Mouse (Mus musculus) midbrain, embryonic 16.5 days (tissue): Measurements from ENCODE around the gene Rgs5. TPM values are rescaled to one million over a fixed set of nuclear protein-coding genes. Genes with fewer than 3 reads are reported as not detected.

Experiments used
- ATAC-seq: fragments of 200-750 bp; cut with Nextera tagmentation; 2 replicates; pipeline ENCODE4 v1.8.0; 2017; ENCODE audit warnings: moderate TSS enrichment
- H3K27ac ChIP-seq: fragments of 300-500 bp; sonication (generic); 2 replicates; pipeline ENCODE4 v1.5.1; 2014; ENCODE audit warnings: mild to moderate bottlenecking, low read length, mixed read lengths
- H3K27me3 ChIP-seq: fragments of 300-500 bp; sonication (generic); 2 replicates; pipeline ENCODE4 v1.6.1; 2014; ENCODE audit warnings: low read depth, low read length, mixed read lengths; ENCODE audit not compliant: control insufficient read depth, insufficient read depth
- H3K36me3 ChIP-seq: fragments of 300-500 bp; sonication (generic); 2 replicates; pipeline ENCODE4 v1.6.1; 2014; ENCODE audit warnings: mild to moderate bottlenecking, low read length, moderate library complexity, mixed read lengths; ENCODE audit not compliant: control insufficient read depth, insufficient read depth
- H3K4me1 ChIP-seq: fragments of 300-500 bp; sonication (generic); 2 replicates; pipeline ENCODE4 v1.6.1; 2014; ENCODE audit warnings: mild to moderate bottlenecking, low read length, mixed read lengths; ENCODE audit not compliant: control insufficient read depth, insufficient read depth
- H3K4me2 ChIP-seq: fragments of 300-500 bp; sonication (generic); 2 replicates; pipeline ENCODE4 v1.6.1; 2014; ENCODE audit warnings: mild to moderate bottlenecking, low read length, mixed read lengths
- H3K4me3 ChIP-seq: fragments of 300-500 bp; sonication (generic); 2 replicates; pipeline ENCODE4 v1.5.1; 2014; ENCODE audit warnings: low read depth, mild to moderate bottlenecking, low read length, moderate library complexity, mixed read lengths
- H3K9ac ChIP-seq: fragments of 300-500 bp; sonication (generic); 2 replicates; pipeline ENCODE4 v1.6.1; 2014; ENCODE audit warnings: low read depth, low read length, mixed read lengths
- H3K9me3 ChIP-seq: fragments of 300-500 bp; sonication (generic); replicated peaks from 2 replicates; pipeline ENCODE4 v1.6.1; 2014; ENCODE audit warnings: mild to moderate bottlenecking, low read length, mixed read lengths; ENCODE audit not compliant: control insufficient read depth, poor library complexity, severe bottlenecking
- WGBS: fragments of 180-500 bp; shearing (Covaris S2); extraction: QIAGEN DNeasy Blood & Tissue Kit; methylation state at CpG from one replicate; pipeline ENCODE4 v1.1.7; 2014; 5-methylcytosine and 5-hydroxymethylcytosine counted together
- polyA plus RNA-seq: library from polyadenylated mRNA; unstranded; fragments of >200 nt; fragmentation: Nextera tagmentation; extraction: Ambion mirVana; gene quantifications from 2 replicates; pipeline ENCODE4 v1.2.1, GENCODE M21; 2015

The Rgs5 gene
- polyA plus RNA-seq, 1 experiment from 2014 or later: 17.5 TPM

DNA sequence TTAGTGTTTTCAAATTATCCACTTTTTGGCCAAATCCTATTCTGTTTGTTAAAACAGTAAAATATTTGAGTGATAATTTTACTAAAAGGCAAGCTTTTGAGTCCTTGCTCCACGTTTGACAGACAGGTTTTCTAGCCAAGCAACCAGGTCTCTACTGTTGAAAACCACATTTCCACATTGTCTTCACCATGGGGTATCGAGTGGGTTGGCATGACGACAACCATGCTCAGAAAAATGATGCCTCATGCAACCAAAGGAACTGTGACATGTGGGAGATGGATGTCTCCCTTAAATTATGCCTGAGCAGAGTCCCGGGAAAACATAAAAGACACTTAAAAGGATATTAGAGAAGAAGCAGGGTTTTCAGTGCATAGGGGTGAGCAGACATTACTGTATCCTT lies 41.9 kb downstream of the Rgs5 start:
- Histone ChIP-seq H3K36me3 (no peaks in the 10 kb centered on the region), H3K27me3 (no peaks in the 10 kb centered on the region), H3K4me1 (no peaks in the 10 kb centered on the region), H3K9me3 (no peaks in the 10 kb centered on the region), H3K27ac (no peak overlapping the region), H3K4me3 (no peak overlapping the region), H3K4me2 (no peak overlapping the region), H3K9ac (no peak overlapping the region)
- no peak for ATAC-seq
- WGBS: 74% methylated on average over 4 of the region's 4 CpGs

DNA sequence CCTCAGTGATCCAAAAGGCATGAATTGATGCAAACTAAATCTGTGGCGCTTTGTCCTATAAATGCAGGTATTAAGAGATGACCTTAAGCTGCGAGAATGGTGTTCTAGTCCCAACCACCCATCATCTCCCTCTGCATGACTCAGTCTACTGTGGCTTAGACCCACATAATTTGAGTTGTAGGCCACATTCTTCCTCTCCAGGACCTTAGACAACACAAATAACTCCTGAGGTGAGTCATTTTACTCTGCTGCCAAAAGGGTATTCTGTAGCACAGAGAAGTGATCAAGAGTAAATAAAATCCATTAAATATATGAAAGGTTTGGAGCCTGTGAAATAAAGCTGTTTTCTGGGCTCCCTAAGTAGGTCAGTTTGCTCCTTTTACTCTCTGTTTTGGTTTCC lies 43.9 kb downstream of the Rgs5 start:
- Histone ChIP-seq H3K27ac (no peak overlapping the region), H3K9ac (no peak overlapping the region)

GRCm38 (mm10) chr1:169704395-169705087 lies 49.2 kb downstream of the Rgs5 start:
- WGBS: 89% methylated on average over 4 of the region's 4 CpGs
- H3K36me3 ChIP-seq: no peaks in the 10 kb centered on the region
- no peak overlapping the region for H3K27ac ChIP-seq
- no peaks in the 10 kb centered on the region for H3K9me3 ChIP-seq
- H3K4me3 ChIP-seq: no peak overlapping the region
- no peaks in the 10 kb centered on the region for H3K4me1 ChIP-seq
- H3K9ac ChIP-seq: no peak overlapping the region
- H3K4me2 ChIP-seq: no peak overlapping the region
- ATAC-seq: no peak
- H3K27me3 ChIP-seq: no peaks in the 10 kb centered on the region

More for the DNA sequence above, 43.9 kb downstream of the Rgs5 start:
- Histone ChIP-seq H3K4me1 (no peaks in the 10 kb centered on the region), H3K27me3 (no peaks in the 10 kb centered on the region), H3K4me3 (no peak overlapping the region), H3K4me2 (no peak overlapping the region), H3K36me3 (no peaks in the 10 kb centered on the region), H3K9me3 (no peaks in the 10 kb centered on the region)
- no peak for ATAC-seq
- 91% methylated on average over 2 of the region's 2 CpGs for WGBS

DNA sequence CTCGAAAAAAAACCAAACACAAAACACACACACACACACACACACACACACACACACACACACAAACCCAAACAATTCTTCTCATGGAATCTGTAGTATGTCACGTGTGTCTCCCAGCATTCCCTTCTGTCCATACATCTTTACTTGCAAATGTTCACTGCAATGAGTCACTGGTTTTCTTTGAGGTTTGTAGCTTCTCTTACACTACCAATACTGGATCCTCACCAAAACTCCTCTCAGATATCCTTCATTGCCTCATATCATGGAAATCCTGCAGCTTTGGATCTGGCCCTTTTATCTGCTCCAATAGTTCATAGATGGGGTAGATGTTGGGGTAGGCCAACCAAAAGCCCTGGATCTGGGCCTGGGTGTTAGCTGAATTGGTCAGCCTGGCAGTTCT lies 66.5 kb downstream of the Rgs5 start:
- Histone ChIP-seq H3K27me3 (no peaks in the 10 kb centered on the region), H3K27ac (no peak overlapping the region), H3K4me3 (no peak overlapping the region), H3K36me3 (no peaks in the 10 kb centered on the region), H3K9ac (no peak overlapping the region), H3K9me3 (no peaks in the 10 kb centered on the region), H3K4me2 (no peak overlapping the region), H3K4me1 (no peaks in the 10 kb centered on the region)
- WGBS: 72% methylated on average over 2 of the region's 2 CpGs
- no peak for ATAC-seq

- 80% methylated on average over 3 of the region's 3 CpGs for WGBS
- ATAC-seq: no peak
- H3K9ac ChIP-seq: no peak overlapping the region
Measured at GRCm38 (mm10) chr1:169726319-169726718, 71.0 kb downstream of the Rgs5 start.

GRCm38 (mm10) chr1:169730599-169731100 lies 75.3 kb downstream of the Rgs5 start:
- H3K9me3 ChIP-seq: no peaks in the 10 kb centered on the region
- H3K9ac ChIP-seq: no peak overlapping the region
- no peaks in the 10 kb centered on the region for H3K36me3 ChIP-seq
- H3K4me1 ChIP-seq: no peaks in the 10 kb centered on the region
- no peak for ATAC-seq
- no peak overlapping the region for H3K4me3 ChIP-seq
- no peaks in the 10 kb centered on the region for H3K27me3 ChIP-seq
- H3K4me2 ChIP-seq: no peak overlapping the region
- 46% methylated on average over 7 of the region's 7 CpGs for WGBS
- H3K27ac ChIP-seq: no peak overlapping the region

More at GRCm38 (mm10) chr1:169726319-169726718, 71.0 kb downstream of the Rgs5 start:
- no peaks in the 10 kb centered on the region for H3K4me1 ChIP-seq
- H3K4me3 ChIP-seq: no peak overlapping the region
- no peaks in the 10 kb centered on the region for H3K36me3 ChIP-seq
- no peaks in the 10 kb centered on the region for H3K9me3 ChIP-seq
- no peak overlapping the region for H3K27ac ChIP-seq
- H3K4me2 ChIP-seq: no peak overlapping the region
- H3K27me3 ChIP-seq: no peaks in the 10 kb centered on the region

DNA sequence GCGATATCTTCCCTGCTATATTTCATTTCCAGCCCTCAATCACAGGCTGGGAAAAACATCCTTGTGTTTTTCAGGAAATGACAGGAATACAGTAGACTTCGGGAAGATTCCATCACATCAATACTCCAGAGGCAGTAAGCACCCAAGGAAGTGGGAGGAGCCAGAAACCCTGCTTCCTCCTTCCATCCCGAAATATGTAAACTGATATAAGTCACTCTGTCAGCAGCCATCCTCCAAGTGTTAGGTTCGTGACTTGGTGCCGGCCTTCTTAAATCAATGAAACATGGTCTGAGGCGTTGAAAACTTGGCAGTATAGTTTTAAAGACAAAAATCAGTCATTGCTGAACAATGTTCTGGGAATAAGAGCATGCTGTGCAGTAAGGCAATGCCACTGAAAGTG lies 80.8 kb downstream of the Rgs5 start:
- Histone ChIP-seq H3K36me3 (no peaks in the 10 kb centered on the region), H3K9ac (no peak overlapping the region), H3K27ac (no peak overlapping the region), H3K9me3 (no peaks in the 10 kb centered on the region), H3K4me1 (0 out of 2 replicates have a peak, but pooled peaks cover 3% of the 10 kb centered on the region), H3K27me3 (no peaks in the 10 kb centered on the region), H3K4me3 (no peak overlapping the region), H3K4me2 (no peak overlapping the region)
- no peak for ATAC-seq
- 84% methylated on average over 6 of the region's 6 CpGs for WGBS

- 0 out of 2 replicates have a peak, but pooled peaks cover 3% of the 10 kb centered on the region for H3K4me1 ChIP-seq
- 86% methylated on average over 6 of the region's 6 CpGs for WGBS
Measured at GRCm38 (mm10) chr1:169737231-169737630, 81.9 kb downstream of the Rgs5 start.

GRCm38 (mm10) chr1:169741147-169741546 lies 85.8 kb downstream of the Rgs5 start:
- Histone ChIP-seq H3K4me3 (no peak overlapping the region), H3K36me3 (no peaks in the 10 kb centered on the region), H3K27me3 (no peaks in the 10 kb centered on the region), H3K4me2 (no peak overlapping the region), H3K27ac (no peak overlapping the region), H3K9ac (no peak overlapping the region), H3K4me1 (peaks cover 4% of the 10 kb centered on the region; the same call in 1 of the 2 replicates), H3K9me3 (no peaks in the 10 kb centered on the region)
- WGBS: 85% methylated on average over 5 of the region's 5 CpGs
- no peak for ATAC-seq

More at GRCm38 (mm10) chr1:169737231-169737630, 81.9 kb downstream of the Rgs5 start:
- no peak overlapping the region for H3K4me3 ChIP-seq
- no peak for ATAC-seq
- H3K27ac ChIP-seq: no peak overlapping the region
- H3K27me3 ChIP-seq: no peaks in the 10 kb centered on the region
- no peaks in the 10 kb centered on the region for H3K9me3 ChIP-seq
- no peak overlapping the region for H3K9ac ChIP-seq
- no peak overlapping the region for H3K4me2 ChIP-seq
- no peaks in the 10 kb centered on the region for H3K36me3 ChIP-seq
